Mouse (Mus musculus): ENCODE results near the gene Ston2.

Gene Ston2

GRCm38 (mm10) chr12:91787959-91788437 is at the start of gene Ston2:
Gene Ston2 (minus strand): TSS chr12:91788387.
- DNase-seq (ENCODE audit: low spot score): no peak

GRCm38 (mm10) chr12:91837401-91838065 is 49.3 kb upstream of the Ston2 start:
- DNase-seq (ENCODE audit: low spot score): no peak

GRCm38 (mm10) chr12:91833939-91834333 is 45.7 kb upstream of the Ston2 start:
- DNase-seq (ENCODE audit: low spot score): no peak

GRCm38 (mm10) chr12:91833237-91833938 is 45.2 kb upstream of the Ston2 start:
- no peak for DNase-seq (ENCODE audit: low spot score)

- DNase-seq (ENCODE audit: low spot score): no peak
These were observed 43.2 kb upstream of the Ston2 start for GRCm38 (mm10) chr12:91831410-91831809.

GRCm38 (mm10) chr12:91820461-91820860 is 32.3 kb upstream of the Ston2 start:
- DNase-seq (ENCODE audit: low spot score): no peak

- DNase-seq (ENCODE audit: low spot score): no peak
These were observed 30.5 kb upstream of the Ston2 start for GRCm38 (mm10) chr12:91818726-91819125.

GRCm38 (mm10) chr12:91815990-91816389 is 27.8 kb upstream of the Ston2 start:
- no peak for DNase-seq (ENCODE audit: low spot score)

- no peak for DNase-seq (ENCODE audit: low spot score)
These were observed 27.4 kb upstream of the Ston2 start for GRCm38 (mm10) chr12:91815552-91815951.

- DNase-seq (ENCODE audit: low spot score): no peak
These were observed 20.7 kb upstream of the Ston2 start for GRCm38 (mm10) chr12:91808911-91809310.

GRCm38 (mm10) chr12:91807761-91808160 is 19.6 kb upstream of the Ston2 start:
- DNase-seq (ENCODE audit: low spot score): no peak

GRCm38 (mm10) chr12:91807095-91807494 is 18.9 kb upstream of the Ston2 start:
- DNase-seq (ENCODE audit: low spot score): no peak

- no peak for DNase-seq (ENCODE audit: low spot score)
These were observed 16.1 kb upstream of the Ston2 start for GRCm38 (mm10) chr12:91804262-91804661.

- DNase-seq (ENCODE audit: low spot score): no peak
These were observed 15.2 kb upstream of the Ston2 start for GRCm38 (mm10) chr12:91803207-91803932.

- no peak for DNase-seq (ENCODE audit: low spot score)
These were observed 14.5 kb upstream of the Ston2 start for GRCm38 (mm10) chr12:91802586-91803206.

- no peak for DNase-seq (ENCODE audit: low spot score)
These were observed 12.7 kb upstream of the Ston2 start for GRCm38 (mm10) chr12:91800861-91801385.

- DNase-seq (ENCODE audit: low spot score): no peak
These were observed 11.7 kb upstream of the Ston2 start for GRCm38 (mm10) chr12:91799821-91800335.

- DNase-seq (ENCODE audit: low spot score): no peak
These were observed 11.2 kb upstream of the Ston2 start for GRCm38 (mm10) chr12:91799379-91799773.

- DNase-seq (ENCODE audit: low spot score): no peak
These were observed 10.7 kb upstream of the Ston2 start for GRCm38 (mm10) chr12:91798720-91799378.

GRCm38 (mm10) chr12:91796774-91797173 is 8.6 kb upstream of the Ston2 start:
- no peak for DNase-seq (ENCODE audit: low spot score)

- DNase-seq (ENCODE audit: low spot score): no peak
These were observed 5.1 kb upstream of the Ston2 start for GRCm38 (mm10) chr12:91793266-91793665.
